Mouse (Mus musculus) heart, postnatal 0 days (tissue): ENCODE results near the gene Baiap2.

Experiments used
- CTCF ChIP-seq: IDR thresholded peaks from 2 replicates; pipeline ENCODE4 v1.5.1; 2016; ENCODE audit warnings: antibody characterized with exemption, control low read depth, low read depth
- EP300 ChIP-seq: IDR thresholded peaks from 2 replicates; pipeline ENCODE4 v1.6.1; 2016; ENCODE audit warnings: antibody characterized with exemption, low read depth

- TF ChIP-seq CTCF = no peak
- TF ChIP-seq EP300 = no peak
These were observed 41.4 kb upstream of the Baiap2 start for GRCm38 (mm10) chr11:119901174-119901573.
